Mouse (Mus musculus) thymus, postnatal 25 days (tissue): ENCODE measurements around the gene Shf.

Experiments
- DNase-seq: peaks from one replicate; pipeline ENCODE4 v3.0.0; 2022

Gene Shf

DNA sequence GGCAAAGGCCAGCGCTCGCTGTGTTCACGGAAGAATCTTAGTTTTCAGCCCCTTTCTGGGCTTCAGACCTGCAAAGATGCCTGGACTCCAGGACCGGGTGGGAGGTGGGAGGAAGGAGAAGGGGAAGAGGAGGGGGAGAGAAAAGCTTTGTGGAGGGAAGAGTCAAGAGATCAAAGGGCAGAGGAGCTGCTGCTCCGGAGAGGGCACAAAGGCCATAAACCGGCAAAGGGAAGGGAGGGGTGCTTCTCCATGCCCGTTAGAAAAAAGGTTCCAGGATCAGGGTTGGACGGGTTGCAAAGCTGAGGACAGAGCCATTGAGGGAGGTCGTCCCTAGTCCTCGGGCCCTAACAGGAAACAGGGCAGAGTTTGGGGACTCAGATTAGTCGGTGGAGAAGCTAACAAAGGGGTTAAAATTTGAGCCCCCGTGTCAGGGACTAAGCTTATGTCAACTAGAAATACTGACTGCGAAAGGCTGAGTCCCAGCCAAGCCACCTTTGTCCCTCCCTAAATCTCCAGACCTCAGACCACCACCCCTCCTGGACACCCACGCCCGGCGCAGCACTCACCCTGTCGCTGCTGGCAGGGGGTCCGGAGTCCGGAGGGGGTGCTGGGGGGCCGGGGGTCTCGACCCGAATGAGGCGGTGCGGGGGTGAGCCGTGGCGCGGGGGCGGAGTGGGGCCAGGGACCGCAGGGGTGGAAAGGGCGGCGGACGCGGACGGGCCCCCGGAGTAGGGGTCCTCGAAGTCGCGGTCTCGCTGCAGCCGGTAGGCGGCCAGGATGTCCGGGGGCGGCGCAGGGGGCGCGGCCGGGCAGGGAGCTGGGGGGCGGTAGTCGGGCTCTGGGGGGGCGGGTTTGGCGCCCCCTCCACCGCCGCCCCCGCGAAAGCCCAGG is 636 bp downstream of the Shf start:
- peak; percentile 40 for DNase-seq

DNA sequence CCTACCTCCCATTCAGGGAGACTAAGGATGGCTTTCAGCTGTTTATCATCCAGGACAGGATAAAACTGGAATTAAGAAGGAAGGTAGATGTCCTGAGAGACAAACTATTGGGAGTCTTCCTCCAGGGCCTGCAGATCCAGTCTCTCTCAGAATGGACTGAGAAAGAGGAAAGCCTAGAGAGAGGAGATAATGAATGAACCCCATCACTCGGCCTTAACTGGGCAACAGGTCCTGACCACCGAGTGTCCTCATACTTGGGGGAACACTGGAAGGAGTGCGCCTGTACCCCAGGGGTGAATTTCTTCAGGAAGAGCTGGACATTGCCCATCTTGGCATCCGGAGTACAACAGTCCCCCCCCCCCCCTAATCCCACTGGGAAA is 1.3 kb downstream of the Shf start:
- DNase-seq, result no peak

DNA sequence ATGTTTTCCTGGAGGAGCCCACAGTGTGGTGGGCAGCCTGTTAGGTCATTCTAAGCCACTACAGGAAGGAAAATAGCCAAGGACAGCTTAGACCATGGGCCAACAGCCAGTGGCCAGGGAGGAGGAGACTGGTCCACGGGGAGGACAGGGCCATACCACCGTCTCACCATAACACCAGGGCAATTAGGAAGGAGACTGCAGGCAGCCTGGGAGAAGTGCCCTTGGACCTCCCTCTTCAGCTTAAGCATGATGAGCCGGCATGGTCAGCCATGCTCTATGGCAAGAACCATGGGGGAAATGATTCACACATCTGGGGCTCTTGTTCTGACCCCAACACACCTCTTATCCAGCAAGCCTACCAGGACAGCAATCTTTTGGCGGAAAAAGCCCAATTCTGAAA is 1.8 kb downstream of the Shf start:
- no peak for DNase-seq

DNA sequence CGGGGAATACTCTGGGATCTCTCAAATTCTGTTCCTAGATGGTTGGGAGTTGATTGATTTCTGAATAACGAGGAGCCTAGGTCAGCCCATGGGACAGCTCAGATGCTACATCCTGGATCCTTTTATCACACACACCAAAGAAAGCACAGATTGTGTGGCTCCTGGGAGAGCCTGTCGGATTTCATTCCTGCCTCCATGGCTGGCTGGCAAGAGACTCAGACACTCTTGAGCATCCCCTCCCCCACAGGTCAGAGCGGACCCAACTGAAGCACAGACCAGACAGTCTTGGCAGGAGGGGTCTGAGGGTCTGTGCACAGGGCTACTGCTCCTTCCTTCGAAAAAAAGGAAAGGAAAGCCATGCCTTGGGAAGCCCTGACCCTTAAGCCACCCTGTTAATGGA is 2.3 kb downstream of the Shf start:
- no peak for DNase-seq

DNA sequence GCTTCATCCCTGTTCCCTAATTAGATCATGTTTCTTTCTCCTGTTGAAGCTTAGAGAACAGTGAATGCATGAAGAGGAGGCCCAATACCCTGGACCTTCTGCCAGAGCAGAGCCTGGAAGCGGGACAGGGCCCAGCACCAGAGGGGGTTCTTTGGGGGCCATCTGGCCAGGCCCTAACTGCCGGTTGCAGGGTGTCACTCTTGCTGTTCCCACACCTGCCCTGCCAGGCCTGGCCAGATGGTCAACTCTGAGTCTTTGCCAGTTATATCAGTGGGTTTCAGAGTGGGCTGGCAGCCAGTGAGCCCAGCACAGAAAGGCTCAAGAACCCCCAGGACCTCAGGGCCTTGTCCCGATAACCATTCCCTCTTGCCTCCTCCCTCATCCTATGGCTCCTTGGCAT is 2.9 kb downstream of the Shf start:
- no peak for DNase-seq

DNA sequence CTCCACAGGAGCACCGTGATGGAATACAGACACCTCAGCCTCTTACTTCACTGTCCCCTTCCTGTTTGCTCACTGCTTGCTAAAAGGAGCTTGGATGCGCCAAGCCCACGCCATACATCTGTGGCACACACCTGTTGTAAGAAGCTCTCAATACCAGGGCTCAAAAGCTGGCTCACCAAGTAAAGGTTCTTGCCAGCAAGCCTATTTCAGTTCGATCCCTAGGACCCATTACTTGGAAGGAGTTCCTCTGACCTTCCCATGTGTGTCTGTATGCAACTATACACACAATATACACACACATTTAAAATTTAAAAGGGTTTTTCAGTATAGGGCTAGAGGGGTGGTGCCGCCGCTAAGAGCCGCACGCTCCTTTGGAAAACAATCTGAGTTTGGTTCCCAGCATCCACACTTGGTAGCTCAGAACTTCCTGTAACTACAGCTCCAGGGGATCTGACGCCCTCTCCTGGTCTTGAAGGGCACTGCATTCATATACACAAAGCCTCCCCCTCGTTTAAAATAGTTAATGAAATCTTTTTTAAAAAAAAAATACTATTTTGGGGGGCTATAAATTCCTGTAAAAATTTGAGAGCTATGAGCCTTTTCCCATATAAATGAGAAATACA is 3.6 kb downstream of the Shf start:
- DNase-seq, result no peak

DNA sequence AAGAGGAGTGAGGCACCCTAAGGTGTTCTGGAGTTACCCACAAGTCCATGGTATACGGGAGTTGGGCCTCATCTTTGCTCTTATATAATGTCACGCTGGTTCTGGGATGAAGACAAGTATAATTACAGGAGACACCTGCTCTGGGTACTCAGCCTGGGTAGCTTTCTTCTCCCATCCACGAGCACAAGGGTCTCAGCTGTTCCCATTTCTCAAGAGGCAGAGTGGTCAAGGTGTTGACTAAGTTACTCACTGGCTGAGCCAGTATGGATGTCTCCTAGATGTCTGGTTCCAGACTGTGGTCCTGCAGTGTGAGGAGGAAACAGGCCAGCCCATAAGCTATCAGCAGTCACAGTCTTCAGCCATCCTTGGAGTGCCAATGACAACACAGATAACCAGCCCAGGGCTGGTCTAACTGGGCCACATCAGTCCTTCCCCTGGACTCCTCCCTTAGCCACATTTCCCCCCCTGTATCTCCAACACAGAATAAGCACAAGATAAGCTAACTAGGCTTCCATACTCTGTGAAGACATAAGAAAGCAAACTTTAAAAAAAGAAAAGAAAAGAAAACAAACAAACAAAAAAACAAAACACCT is 4.5 kb downstream of the Shf start:
- DNase-seq, result no peak

DNA sequence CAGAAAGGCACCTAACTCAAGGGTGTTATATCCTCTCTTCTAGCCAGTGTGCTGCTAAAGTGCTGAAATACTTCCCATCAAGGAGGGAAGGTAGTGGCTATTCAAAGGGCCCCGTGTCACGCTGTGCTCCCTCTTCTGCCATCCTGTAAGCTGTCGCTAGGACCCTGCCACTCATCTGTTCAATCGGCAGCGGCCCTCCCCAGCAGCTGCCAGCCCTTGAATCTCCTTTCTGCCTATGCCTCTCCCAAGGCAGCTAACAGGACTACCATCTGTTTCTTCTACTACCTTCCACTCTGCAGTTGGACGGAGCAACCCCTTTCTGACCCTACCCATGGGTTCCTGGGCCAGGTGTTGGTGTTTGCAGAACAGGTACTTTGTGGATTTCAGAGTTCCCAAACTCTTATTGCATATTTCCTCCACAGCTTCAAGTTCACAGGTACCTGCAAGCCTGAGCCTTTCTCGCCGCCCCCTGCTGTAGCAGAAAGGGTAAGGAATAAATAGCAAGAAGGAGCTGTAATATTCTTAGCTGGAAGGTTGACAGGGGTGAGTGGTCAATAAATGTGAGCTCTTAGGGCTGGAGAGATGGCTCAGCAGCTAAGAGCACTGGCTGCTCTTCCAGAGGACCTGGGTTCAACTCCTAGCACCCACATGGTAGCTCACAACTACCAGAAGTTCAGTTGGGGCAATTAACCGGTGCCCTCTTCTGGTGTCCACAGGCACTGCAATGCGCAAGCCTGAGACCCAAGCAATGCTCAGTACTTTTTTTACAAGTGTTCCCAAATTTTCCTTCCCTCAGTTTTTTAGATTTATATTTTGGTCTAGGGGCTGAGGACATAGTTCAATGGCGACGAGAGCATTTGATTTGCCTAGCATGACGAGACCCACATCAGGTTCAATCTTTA is 6.1 kb downstream of the Shf start:
- no peak for DNase-seq

DNA sequence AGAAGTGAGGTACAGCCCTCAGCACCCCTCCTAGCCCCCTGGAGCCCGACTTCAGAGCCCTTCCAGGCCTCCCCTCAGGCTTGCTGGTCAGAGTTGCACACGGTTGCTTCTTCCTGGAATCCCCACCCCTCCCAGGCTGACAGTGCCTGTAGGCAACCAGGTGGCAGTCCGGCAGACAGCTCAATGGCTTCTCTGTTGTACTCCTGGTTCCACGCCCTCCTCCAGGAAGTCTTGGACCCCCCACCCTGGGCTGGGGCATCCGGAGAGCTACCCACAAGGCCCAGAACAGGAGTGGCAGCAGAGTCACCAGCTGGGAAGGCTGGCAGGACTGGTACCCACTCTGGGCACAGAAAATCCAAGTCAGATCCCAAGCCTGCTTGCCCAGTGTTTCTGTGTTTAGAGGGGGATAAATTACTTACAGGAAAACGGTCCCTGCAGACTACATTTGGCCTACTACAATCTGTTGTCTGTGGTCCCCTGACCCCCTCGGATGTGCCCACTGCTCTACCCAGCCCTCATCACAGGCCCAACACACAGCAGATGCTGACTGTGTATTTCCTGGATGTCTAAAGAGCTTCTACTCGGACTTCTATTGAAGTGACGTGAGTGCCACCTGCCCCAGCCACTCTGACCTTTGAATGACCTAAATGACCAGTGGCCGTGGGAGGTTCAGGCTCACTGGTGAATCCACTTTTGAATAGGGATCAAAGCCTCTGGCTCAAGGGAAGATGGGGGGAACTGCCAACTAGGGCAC is 6.9 kb downstream of the Shf start:
- no peak for DNase-seq

DNA sequence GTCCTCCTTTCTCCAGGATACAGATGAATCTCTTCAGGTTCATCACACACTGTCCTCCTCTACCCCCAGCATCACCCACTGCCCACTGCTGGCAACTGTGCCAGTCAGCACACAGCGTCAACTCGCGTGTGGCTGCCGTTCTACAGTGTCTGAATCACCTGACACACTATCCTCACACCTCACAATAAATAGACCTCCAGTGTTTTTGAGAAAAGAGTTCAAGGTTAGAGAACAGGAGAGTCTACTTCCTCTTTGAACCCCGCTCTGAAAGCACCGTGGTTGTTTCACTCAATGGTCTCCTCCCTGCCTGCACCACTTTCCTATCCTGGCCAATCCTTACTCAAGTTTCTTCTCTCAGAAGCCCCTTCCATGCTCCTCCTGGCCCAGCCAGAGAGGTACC is 7.8 kb downstream of the Shf start:
- no peak for DNase-seq

DNA sequence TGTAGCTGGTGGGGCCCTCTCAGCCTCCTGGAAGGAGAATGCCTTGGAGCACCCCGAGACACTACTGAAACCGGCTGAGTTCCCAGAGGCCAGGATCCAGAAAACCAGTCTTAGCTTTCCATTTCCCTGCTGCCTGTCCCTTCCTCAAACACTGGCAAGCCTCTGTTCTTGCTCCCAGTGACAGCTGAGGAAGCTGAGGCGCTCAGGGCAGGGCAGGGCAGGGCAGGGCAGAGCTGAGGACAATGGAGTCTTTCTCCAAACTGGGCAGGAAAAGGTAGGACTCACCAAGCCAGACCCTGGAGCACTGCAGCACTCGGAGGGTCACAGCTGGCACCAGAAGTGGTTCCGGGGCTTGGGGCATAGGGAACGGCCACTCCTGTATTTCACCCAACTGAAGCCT is 8.7 kb downstream of the Shf start:
- DNase-seq, result no peak

DNA sequence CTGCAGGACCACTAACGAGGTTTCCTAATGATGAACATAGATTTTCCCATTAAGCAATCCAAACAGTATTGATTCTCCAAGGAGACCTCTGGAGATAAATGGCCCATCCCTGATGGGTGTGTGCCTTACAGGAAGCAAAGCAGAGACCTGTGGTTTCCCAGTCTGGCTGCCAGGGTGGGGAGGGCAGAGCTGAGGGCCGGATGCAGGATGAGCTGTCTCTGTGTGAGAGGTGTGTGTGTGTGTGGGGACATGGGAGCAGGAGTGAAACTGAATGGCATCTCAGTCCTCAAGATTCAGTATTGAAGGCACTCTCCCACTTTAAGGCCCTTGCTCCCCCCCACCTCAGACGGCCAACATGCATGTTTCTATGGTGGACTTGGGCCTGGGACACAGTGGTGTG is 12.8 kb downstream of the Shf start:
- no peak for DNase-seq

DNA sequence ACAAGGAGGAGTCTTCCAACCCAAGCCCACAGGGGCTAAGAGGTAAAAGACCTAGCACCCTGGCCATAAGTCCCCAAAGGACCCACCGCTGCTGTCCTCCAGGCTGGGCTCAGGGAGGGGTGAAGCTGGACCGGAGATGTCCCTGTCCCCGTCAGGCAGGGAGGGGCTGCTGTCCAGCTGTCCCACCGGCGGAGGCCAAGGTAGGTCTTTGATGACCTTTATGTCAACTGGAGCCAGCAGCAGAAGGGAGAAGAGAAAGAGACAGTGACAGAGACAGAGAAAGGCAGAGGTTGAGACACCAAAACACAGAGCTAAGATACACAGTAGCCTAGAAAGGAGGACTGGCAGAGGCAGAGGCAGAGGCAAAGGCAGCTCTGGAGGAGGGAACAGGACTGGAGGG is 13.6 kb downstream of the Shf start:
- DNase-seq, result no peak

DNA sequence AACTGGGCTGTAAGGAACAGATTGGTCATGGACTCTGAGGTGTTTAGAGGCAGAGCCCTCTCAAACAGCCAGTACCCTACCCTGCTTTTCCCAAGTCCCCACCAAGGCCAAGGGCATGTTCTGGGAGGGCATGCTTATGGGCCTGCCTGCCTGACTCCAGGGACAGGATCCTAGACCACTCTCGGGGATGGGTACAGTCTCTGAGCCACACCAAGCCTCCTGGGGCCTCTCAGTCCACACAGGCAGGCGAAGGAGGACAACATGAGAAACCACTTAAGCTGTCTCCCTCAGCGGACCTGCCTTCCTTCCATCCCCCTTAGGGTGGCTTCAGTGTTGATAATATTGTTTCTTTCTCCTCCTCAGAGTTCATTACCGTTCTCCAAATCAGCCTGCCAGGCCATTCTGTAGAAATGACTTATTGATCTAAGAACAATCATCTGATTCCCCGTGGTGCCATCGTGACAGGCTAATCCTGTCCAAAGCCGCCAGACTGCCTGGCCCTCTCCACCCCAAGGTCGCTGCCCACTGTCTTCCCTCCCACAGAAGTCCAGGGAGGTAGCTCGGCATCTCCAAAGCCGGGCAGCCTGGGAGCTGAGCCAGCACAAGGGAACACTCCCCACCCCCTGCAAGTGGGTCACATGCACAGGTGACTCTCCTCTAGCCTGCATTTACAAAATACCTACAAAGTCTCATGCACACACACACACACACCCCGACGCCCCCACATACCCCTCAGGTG is 14.6 kb downstream of the Shf start:
- no peak for DNase-seq

DNA sequence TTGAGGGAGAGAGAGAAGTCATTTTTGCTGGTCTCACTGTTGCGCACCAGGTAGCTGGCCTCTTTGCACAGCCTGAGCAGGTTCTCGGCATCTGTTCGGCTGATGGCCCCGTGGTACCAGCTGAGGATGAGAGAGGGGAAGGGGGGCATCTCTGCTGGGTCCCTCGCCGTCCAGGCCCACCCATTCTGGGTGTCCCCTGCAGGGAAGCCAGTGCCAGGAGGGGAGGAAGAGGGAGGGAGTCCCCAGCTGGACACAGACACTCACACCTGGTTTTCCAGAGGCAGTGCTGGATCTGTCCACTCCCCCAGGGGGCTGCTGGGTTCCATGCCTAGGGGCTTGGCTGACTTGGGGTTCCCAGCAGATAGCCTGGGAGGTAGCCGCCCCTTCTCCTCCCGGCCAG is 15.2 kb downstream of the Shf start:
- DNase-seq, result no peak

DNA sequence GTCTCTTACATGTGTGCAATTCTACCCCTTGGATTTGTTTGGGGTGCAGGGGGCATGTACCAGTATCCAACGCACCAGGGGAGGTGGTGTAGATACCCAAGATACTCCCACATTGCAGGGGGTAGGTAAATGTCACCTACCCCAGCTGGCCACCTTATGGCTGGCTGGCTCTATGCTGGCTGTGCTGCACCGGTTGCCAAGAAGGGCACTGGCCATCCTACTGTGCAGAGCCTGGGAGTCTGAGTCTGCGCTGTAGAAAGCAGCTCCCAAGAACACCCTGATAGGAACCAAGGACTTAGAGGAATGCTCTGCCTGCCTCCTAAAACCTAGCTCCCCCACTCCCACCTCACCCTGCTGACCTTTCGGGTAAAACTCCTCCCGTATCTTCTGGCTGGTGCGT is 16.0 kb downstream of the Shf start:
- no peak for DNase-seq

DNA sequence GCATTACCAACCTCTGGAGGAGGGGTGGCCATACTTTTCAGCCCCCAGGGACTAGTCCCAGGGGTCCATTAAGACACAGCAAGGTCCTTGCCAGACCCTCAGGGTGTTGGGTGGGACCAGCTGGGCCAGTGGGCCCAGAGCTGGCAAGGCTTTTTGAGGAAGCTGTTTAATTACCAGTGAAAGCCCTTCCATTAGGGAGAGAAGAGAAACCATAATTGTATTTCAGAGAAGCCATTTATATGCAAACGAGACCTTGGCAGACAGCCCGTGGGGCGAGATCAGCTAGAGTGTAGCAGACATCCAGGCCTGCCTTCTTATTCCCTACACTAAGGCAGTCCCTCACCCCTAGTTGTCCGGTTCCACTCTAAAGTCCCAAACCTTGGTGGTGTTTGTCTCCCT is 17.0 kb downstream of the Shf start:
- no peak for DNase-seq

DNA sequence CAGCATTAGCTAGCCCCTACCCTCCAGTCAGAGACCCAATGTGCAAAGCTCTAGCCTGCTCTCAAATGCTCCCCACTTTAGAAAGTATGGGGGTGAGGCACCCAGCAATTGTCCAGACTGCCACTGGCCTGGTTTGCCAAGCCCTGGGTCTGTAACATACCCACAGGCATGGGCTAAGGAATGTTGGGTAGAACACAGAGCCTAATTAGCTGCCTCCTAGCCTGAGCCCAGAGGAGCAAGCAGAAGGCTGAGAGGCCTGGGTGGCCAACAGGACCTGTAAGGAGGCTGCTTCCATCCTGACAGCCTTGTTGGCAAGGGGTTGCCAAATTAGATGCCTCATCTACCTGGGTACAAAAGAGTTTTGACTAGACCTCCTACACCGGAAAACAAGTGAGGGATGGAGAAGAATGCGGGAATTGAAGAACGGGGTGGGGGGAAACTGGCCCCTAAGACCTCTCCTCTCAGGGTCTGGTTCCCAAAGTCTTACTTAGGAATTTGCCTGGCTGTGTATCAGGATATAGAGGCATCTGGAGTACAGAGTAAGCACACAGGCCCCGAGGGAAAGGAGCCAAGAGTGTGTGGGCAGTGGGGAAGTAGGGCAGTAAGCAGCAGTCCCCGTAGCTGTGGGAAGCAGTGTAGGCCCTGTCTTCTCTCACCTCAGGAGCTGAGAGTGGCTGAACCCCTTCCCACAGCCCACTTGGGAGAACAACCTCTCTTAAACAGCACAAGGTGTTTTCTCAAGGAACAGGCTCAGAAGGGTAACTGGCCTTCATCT is 17.6 kb downstream of the Shf start:
- no peak for DNase-seq

DNA sequence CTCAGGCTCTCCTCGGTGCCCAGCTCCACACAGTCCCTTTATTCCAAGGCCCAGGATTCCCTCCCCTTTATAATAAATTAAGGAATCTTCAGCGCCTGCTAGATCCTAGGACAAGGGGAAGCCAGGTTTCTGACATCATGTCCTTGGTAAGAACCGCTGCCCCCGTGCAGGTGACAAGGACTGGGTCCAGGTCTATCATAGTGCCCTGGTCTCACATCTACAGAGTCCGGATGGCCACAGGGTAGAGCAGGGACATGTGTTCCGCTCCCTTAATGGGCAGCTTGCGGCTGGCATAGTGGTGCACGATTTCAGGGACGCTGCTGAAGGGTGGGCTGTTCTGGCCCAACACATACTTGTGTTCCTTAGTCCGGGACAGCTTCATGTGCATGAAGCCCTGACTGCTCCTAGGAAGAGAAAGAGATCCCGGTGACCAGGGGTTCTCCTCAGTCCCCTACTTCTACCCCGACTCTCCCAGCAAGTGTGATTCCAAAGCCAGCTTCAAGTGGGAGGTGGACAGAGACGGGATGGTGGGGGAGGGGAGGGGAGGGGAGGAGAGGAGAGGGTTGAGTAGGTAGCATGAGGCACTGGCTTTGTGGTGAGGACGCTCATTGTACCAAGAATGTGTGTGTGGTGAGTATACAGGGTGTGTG is 19.7 kb downstream of the Shf start:
- no peak for DNase-seq

DNA sequence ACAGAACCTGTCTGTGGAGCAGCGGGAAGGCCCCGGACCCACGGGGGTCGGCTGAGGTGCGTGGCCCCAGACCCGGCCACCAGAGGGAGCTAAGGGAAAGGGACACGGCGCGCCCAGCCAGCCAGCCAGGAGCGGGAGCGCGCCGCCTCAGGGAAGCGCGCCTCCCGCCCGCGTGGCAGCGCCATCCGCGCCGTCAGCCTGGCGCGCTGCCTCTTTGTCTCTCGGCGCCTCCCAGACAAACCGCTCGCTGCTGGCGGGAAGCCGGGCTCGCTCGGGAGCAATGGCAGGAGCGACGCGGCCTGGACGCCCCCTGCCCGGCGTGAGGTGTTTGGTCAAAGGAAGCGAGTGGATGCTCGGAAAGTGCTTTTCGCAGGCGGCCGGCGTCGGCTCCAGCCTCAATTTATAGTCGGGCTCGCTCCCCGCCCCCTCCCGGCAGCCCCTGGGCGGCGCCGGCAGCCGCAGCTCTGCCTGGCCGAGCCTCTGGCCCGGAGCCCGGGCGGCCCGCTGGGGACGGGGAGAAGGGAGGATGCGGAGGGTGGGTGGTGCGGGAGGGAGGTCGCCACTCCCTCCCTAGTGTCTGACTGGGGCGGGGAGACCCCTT is 20.3 kb downstream of the Shf start:
- DNase-seq, result peak; percentile 90
